Mouse (Mus musculus) thymus, adult 2 months (tissue): ENCODE data around the gene Ahnak.

Experiments used
- CTCF ChIP-seq: fragments of 200-500 bp; IDR thresholded peaks from 2 replicates; pipeline ENCODE4 v1.5.1; 2012; ENCODE audit warnings: mild to moderate bottlenecking, control low read depth, low read length, moderate library complexity, borderline replicate concordance; ENCODE audit not compliant: control insufficient read depth, poor library complexity, insufficient read depth; ENCODE audit errors: extremely low read depth
- POLR2A ChIP-seq: fragments of 200-500 bp; IDR thresholded peaks from 2 replicates; pipeline ENCODE4 v1.6.1; 2012; ENCODE audit warnings: mild to moderate bottlenecking, low read length, control low read depth, moderate library complexity; ENCODE audit not compliant: control insufficient read depth, poor library complexity, insufficient read depth; ENCODE audit errors: extremely low read depth

GRCm38 (mm10) chr19:9055153-9055552 is 66.1 kb downstream of the Ahnak start:
- no peak for TF ChIP-seq CTCF
- TF ChIP-seq POLR2A: no peak
